Mouse (Mus musculus) liver, adult 2 months (tissue): ENCODE measurements at regions not wholly inside any gene's neighbourhood (a gene's known extent, or its start where the extent isn't known, plus 50 kb on each side); places are given as distances from the start of the nearest gene placed in this dataset.

ENCODE experiments used
- DNase-seq: peaks from one replicate; pipeline ENCODE4 v3.0.0-alpha.2; 2011; ENCODE audit warnings: low read depth, low spot score; ENCODE audit errors: extremely low read depth
- H3K27ac ChIP-seq: fragments of 200-500 bp; replicated peaks from 2 replicates; pipeline ENCODE4 v1.5.1; 2012; ENCODE audit warnings: low read depth, mild to moderate bottlenecking, control low read depth, inconsistent platforms, low read length; ENCODE audit not compliant: insufficient read depth
- H3K27me3 ChIP-seq: fragments of 200-500 bp; 2 replicates; pipeline ENCODE4 v1.6.1; 2012; ENCODE audit warnings: mild to moderate bottlenecking, moderate library complexity, low read length, inconsistent platforms; ENCODE audit not compliant: control insufficient read depth, insufficient read depth
- H3K36me3 ChIP-seq: fragments of 200-500 bp; 2 replicates; pipeline ENCODE4 v1.6.1; 2012; ENCODE audit warnings: low read length, inconsistent platforms; ENCODE audit not compliant: control insufficient read depth, insufficient read depth
- H3K4me1 ChIP-seq: fragments of 200-500 bp; 2 replicates; pipeline ENCODE4 v1.6.1; 2011; ENCODE audit warnings: low read length; ENCODE audit not compliant: control insufficient read depth, insufficient read depth
- H3K4me3 ChIP-seq: fragments of 200-500 bp; 2 replicates; pipeline ENCODE4 v1.5.1; 2011; ENCODE audit warnings: low read depth, mild to moderate bottlenecking, control low read depth, low read length, moderate library complexity; ENCODE audit not compliant: insufficient read depth
- H3K79me2 ChIP-seq: fragments of 200-500 bp; 2 replicates; pipeline ENCODE4 v1.6.1; 2012; ENCODE audit warnings: inconsistent platforms, mild to moderate bottlenecking, low read length, moderate library complexity; ENCODE audit not compliant: control insufficient read depth, insufficient read depth
- H3K9ac ChIP-seq: fragments of 200-500 bp; 2 replicates; pipeline ENCODE4 v1.6.1; 2012; ENCODE audit warnings: low read depth, mild to moderate bottlenecking, control low read depth, inconsistent platforms, low read length
- CTCF ChIP-seq: fragments of 200-500 bp; IDR thresholded peaks from 2 replicates; pipeline ENCODE4 v1.5.1; 2011; ENCODE audit warnings: low read depth, low read length, control low read depth
- POLR2A ChIP-seq: fragments of 200-500 bp; IDR thresholded peaks from 2 replicates; pipeline ENCODE4 v1.6.1; 2011; ENCODE audit warnings: low read length, control low read depth; ENCODE audit not compliant: insufficient read depth; ENCODE audit errors: extremely low read depth
- whole genome bisulfite sequencing: fragments of 180-500 bp; shearing (Covaris S2); methylation state at CpG from one replicate; pipeline ENCODE4 v1.1.7; 2018; 5-methylcytosine and 5-hydroxymethylcytosine counted together

DNA sequence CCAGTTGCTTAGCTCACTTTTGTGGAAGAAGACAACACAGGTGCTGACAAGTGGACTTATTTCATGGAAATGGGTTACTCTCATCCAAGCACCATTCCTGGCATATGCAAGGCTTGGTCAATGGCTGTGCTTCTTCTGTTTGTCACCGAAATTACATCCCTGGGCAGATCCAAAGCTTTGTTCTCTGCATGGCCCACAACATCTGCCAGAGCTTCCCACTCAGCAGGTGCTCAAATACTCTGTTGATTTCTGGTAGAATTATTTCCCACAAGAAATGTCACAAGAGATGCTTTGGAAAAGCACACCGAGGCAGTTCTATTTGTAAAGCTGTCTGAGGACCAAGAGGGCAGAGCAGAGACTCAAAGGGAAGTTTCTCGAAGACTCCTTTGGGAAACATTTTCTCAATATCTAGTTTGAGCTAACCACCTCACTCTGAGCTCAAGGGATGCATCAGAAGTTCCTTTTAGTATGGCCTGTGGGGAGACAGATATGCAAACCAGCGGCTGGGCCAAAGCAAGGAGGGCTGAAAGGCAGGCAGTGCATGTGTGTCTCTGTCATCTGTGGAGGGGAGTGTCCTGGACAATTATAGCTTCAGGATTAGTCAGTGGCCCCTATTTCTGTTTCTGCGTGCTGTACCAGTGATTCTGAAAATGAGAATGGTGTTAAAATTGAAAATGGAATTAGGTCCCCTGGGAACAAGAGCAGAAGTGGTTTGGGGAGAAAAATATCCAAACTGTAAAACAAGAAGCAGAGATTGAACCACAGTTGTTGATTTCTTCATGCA, 69.5 kb upstream of the Clnk start:
- Histone ChIP-seq H3K9ac (no peak overlapping the region), H3K36me3 (no peaks in the 10 kb centered on the region), H3K4me3 (no peak overlapping the region), H3K4me1 (no peaks in the 10 kb centered on the region), H3K79me2 (no peaks in the 10 kb centered on the region), H3K27me3 (no peaks in the 10 kb centered on the region), H3K27ac (no peak overlapping the region)
- no peak for DNase-seq
- TF ChIP-seq CTCF (no peak), POLR2A (no peak)
- WGBS, result 78% methylated on average over 5 of the region's 5 CpGs

DNA sequence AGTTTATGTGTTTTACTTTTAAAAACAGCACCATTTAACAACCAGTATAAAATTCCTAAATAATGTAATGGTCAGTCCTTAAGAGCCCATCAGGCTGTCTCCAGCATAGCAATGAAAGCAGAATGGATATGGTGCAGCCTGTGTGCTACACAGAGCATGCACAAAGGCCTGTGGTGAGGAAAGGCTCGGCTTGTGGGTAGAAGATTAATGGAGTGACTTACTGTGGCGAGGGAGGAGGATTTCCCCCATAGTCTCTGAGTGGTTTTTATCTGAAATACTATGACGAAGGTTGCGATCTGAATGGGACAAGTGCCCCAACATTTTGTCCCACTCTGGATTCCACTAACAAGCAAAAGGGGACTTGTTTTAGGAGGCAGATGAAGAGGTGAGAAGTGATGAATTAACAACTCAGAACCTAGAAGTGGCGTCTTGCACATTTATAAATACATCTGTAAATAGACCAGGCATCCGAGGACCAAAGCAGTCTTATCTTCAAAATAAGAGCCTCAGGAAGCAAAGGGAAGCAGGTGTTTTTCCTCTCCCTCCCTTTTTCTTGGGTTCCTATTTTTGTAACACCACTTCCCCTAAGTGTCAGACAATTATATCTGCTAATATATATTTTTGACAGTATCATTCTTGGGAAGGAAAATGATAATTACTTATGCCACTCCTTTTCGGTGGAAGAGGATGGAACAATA, 55.9 kb upstream of the Clnk start:
- TF ChIP-seq CTCF, result no peak
- TF ChIP-seq POLR2A, result no peak
- WGBS, result 52% methylated on average over 7 of the region's 7 CpGs
- H3K36me3 ChIP-seq, result no peaks in the 10 kb centered on the region

DNA sequence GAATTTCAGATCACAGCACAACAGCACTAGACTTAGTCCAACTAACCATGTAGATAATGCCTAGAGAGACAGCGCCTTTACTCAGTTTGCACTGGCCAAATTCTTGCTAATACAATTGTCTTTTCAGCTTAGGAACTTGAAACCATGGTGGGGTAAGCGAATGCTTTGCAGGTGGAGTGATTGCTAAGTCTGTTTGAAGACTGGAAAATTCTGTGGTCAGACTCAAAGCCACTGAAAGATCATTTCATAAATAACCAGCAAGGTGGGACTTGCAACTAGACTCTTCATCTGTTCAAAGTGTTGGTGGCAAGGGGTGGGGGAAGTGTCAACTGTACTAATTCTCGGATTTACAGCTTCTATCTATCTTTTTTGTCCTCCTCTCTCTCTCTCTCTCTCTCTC, 50.4 kb upstream of the Clnk start:
- Histone ChIP-seq H3K9ac (no peak overlapping the region), H3K27ac (no peak overlapping the region), H3K79me2 (no peaks in the 10 kb centered on the region), H3K27me3 (no peaks in the 10 kb centered on the region), H3K4me1 (no peaks in the 10 kb centered on the region), H3K36me3 (no peaks in the 10 kb centered on the region), H3K4me3 (no peak overlapping the region)
- 74% methylated on average over 3 of the region's 3 CpGs for WGBS
- no peak for DNase-seq
- TF ChIP-seq POLR2A, result no peak

More for the DNA sequence above, 55.9 kb upstream of the Clnk start:
- Histone ChIP-seq H3K9ac (no peak overlapping the region), H3K4me3 (no peak overlapping the region), H3K27me3 (no peaks in the 10 kb centered on the region), H3K4me1 (no peaks in the 10 kb centered on the region), H3K79me2 (no peaks in the 10 kb centered on the region), H3K27ac (no peak overlapping the region)
- DNase-seq, result no peak
